Comparison of ENCODE assay signal across 8 mouse cellular contexts in genomic region chr2:25240723-25241437, GRCm38 (mm10). TPM values are rescaled to one million over a fixed set of nuclear protein-coding genes. Genes with fewer than 3 reads are reported as not detected.
A peak's percentile ranks its signal among the peaks of the same experiment; 100 is the strongest.
DNase-seq lines count a peak whose midpoint lies in the region; ATAC-seq lines count a peak whose summit lies in the region.

No protein-coding gene starts in this region.

- ATAC-seq in common myeloid progenitor, adult 5-6 weeks (replicated peaks; ENCODE audit: low read depth, poor library complexity, severe bottlenecking), result peak; percentile 71

- intact Hi-C loops in left cerebral cortex, postnatal 25 days (cut with DNase I), result no loop called here

- peaks cover 50% of the 10 kb centered on the region for H3K4me1 ChIP-seq in megakaryocyte, embryonic 14.5 days

- peak overlapping the region; percentile 89 for H3K4me3 ChIP-seq in megakaryocyte, embryonic 14.5 days (replicated peaks)

- peaks cover 18% of the 10 kb centered on the region for H3K36me3 ChIP-seq in megakaryocyte, embryonic 14.5 days (replicated peaks; ENCODE audit: low read length)

- H3K27me3 ChIP-seq in megakaryocyte, embryonic 14.5 days (replicated peaks), result peaks cover 79% of the 10 kb centered on the region

- DNase-seq in ovary, adult 18-20 months (ENCODE audit: low spot score), result peak; percentile 68
- DNase-seq in ovary, postnatal 10 days (ENCODE audit: low spot score), result no peak
- peak; percentile 50 for DNase-seq in gastrocnemius, postnatal 10 days
- DNase-seq in induced T-regulatory cell, adult 2 months (ENCODE audit: low read depth), result peak; percentile 81
- peak; percentile 72 to 85 for DNase-seq in left cerebral cortex, postnatal 25 days (ENCODE audit: low spot score in 2 of 2)
- peak; percentile 82 to 84 for DNase-seq in right cerebral cortex, postnatal 10 days (ENCODE audit: low spot score in 2 of 2)

- no peaks in the 10 kb centered on the region for H3K9me3 ChIP-seq in megakaryocyte, embryonic 14.5 days

RNA-seq across cellular contexts. Expression of gene Rnf208, which starts 1.2 kb away (rescaled TPM):
- 0.37 and 0.82 TPM in 2 replicates for total RNA-seq in common myeloid progenitor, adult 5-6 weeks (2017)
- total RNA-seq in gastrocnemius, postnatal 10 days (2021), result 1 to 10 TPM; 1.9 to 2.2 TPM
- total RNA-seq in left cerebral cortex, postnatal 25 days (2021), result 100 to 1,000 TPM; 243 to 256 TPM
- polyA plus RNA-seq in megakaryocyte, embryonic 14.5 days (2012; ENCODE audit: insufficient read depth, low replicate concordance), result 3.8 and 7.6 TPM in 2 replicates

RNA-seq across cellular contexts. Expression of gene Cysrt1, which starts 1.4 kb away (rescaled TPM):
- not detected in 2 replicates for total RNA-seq in common myeloid progenitor, adult 5-6 weeks (2017)
- not detected for total RNA-seq in gastrocnemius, postnatal 10 days (2021)
- not detected for total RNA-seq in left cerebral cortex, postnatal 25 days (2021)
- polyA plus RNA-seq in megakaryocyte, embryonic 14.5 days (2012; ENCODE audit: insufficient read depth, low replicate concordance), result not detected in 2 replicates

RNA-seq across cellular contexts. Expression of gene Rnf224, which starts 4.3 kb away (rescaled TPM):
- not detected in 2 replicates for total RNA-seq in common myeloid progenitor, adult 5-6 weeks (2017)
- not detected for total RNA-seq in gastrocnemius, postnatal 10 days (2021)
- not detected for total RNA-seq in left cerebral cortex, postnatal 25 days (2021)
- polyA plus RNA-seq in megakaryocyte, embryonic 14.5 days (2012; ENCODE audit: insufficient read depth, low replicate concordance), result not detected in 2 replicates

RNA-seq across cellular contexts. Expression of gene AL732309.1, which starts 5.8 kb away (rescaled TPM):
- total RNA-seq in common myeloid progenitor, adult 5-6 weeks (2017), result 0.50 and 0.87 TPM in 2 replicates
- total RNA-seq in gastrocnemius, postnatal 10 days (2021), result 1 to 10 TPM; 1.3 to 1.4 TPM
- 1 to 10 TPM; 1.6 to 2.9 TPM for total RNA-seq in left cerebral cortex, postnatal 25 days (2021)
- polyA plus RNA-seq in megakaryocyte, embryonic 14.5 days (2012; ENCODE audit: insufficient read depth, low replicate concordance), result 1.1 TPM in 1 of 2 replicates, not detected in the other

RNA-seq across cellular contexts. Expression of gene Slc34a3, which starts 6.7 kb away (rescaled TPM):
- total RNA-seq in common myeloid progenitor, adult 5-6 weeks (2017), result not detected in 2 replicates
- not detected for total RNA-seq in gastrocnemius, postnatal 10 days (2021)
- total RNA-seq in left cerebral cortex, postnatal 25 days (2021), result not detected
- polyA plus RNA-seq in megakaryocyte, embryonic 14.5 days (2012; ENCODE audit: insufficient read depth, low replicate concordance), result not detected in 2 replicates

Comparison
In these comparisons a context has a peak if more than half of its experiments do, and no peak if none do; other contexts are left out.
1. RNA of gene Rnf208, which starts 1.2 kb away (total RNA-seq): 243 to 256 TPM in left cerebral cortex, postnatal 25 days; 1.9 to 2.2 TPM in gastrocnemius, postnatal 10 days and 0.37 to 0.82 TPM in common myeloid progenitor, adult 5-6 weeks; every median in the first group is over 10 times any median in the second.